Mouse (Mus musculus) thymus, postnatal 0 days (tissue): ENCODE measurements around the gene Myh13. TPM values are rescaled to one million over a fixed set of nuclear protein-coding genes. Genes with fewer than 3 reads are reported as not detected.

ENCODE experiments used
- DNase-seq: peaks from one replicate; pipeline ENCODE4 v3.0.0-alpha.2; 2015; ENCODE audit warnings: low spot score
- polyA plus RNA-seq: library from polyadenylated mRNA; unstranded; fragments of >200 nt; fragmentation: Nextera tagmentation; extraction: Ambion mirVana; gene quantifications from 2 replicates; pipeline ENCODE4 v1.2.1, GENCODE M21; 2015

Gene Myh13
- polyA plus RNA-seq, 1 experiment from 2014 or later: 0.20 TPM

DNA sequence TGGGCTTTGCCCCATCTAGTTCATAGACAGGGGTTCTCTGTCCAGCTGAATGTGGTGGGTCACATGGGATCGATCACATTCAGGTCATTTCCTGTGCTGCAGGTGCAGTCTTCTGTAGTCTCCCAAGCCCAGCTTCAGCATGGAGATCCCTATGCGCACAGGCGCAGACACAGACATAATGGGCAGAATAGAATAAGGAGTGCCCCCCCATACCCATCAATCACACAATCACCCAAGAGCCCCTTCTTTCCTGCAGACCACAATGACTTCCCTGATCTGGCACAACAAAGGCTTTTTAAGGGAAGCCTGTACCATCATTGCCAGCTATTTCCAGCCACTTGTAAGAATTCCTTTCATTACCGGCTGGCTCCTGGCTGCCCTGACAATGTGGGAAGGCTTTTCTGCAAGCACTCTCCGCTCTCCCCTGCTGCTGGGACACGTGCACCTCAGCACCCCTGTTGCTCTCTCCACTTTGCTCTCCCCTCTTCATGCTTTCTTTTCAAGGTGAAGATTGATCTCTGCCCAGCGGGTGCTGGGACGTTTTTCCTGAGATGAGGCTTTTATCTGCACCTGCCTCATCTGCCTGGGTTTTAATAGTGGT is 65.5 kb downstream of the Myh13 start:
- no peak for DNase-seq

DNA sequence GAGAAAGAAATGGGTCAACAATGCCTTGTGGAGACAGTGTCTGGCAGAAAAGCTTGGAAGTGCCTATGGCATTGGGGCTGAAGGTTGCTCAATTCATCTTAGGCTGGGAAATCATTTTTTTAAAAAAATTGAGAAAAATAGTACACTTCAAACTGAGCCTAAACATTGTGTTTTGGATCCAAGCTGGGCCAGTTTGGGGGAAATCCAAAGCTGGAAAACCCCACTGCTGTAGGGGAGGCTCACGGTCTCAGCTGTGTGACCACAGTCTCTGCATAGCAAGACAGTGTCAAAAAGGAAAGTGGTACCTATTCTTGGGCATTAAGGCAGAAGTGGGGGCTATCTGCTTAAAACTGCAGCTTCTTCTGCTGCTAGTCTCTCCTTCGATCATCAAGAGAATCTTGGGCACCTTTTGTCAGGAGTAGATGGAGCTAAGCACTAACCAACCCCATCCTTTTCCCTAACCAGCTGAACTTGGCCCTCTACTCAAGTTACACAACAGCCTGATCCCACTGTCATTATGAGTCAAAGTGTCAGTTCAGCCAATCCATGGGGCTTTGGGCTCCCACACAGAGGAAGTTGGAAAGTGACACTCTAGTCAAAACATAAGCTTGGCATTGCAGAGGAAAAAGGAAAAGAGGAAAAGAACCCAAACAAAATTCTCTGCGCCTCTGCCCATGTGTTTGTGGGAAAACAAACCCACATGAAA is 69.4 kb downstream of the Myh13 start:
- no peak for DNase-seq

- no peak for DNase-seq
Measured at GRCm38 (mm10) chr11:67392369-67392768, 70.9 kb downstream of the Myh13 start.

DNA sequence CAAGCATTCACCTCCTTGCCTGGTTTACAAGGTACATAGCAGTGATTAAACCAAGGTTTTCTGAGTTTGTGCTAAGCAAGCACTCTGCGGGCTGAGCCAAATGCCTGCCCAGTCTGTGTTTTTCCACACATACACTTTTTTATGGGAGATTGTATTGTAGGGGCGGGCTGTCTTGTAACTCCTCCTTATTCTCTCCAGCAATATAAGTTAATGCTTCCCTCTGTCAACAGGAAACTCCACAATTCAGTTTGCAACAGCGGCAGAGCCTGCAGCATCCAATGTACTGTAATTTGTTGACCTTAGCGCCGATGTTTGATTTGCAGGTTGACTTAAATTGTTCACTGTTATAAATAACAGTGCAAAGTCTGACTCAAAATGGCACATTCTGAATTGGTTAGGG is 79.5 kb downstream of the Myh13 start:
- no peak for DNase-seq

DNA sequence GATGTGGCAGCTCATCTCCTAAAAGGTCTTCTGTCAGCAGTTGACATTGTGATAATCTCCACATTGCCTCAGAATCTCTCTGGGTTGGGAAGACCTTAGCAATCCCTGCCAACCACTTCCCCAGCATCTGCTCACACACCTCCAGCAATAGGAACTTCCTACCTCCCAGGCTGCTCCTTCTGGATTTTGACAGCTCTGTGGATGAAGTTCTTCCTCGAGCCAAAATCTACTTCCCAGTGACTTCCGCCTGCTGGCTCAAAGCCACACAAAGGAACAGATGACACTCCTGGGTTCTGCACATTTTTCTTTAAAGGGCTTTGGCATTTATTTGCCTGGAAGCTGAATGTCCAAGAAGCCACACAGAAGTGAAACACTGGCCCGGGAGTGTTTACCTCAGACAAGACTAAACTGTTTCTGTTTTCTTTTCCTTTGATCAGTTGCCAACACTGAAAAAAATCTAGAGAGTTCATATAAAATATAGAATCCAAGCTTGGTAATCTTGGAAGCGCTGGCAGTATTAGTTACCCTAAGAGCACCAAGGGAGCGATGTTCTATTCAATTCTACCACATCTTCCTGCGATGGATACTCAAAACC is 93.0 kb downstream of the Myh13 start:
- DNase-seq: no peak

Other genes starting within 250 kb of the Myh13 start
- 0.22 and 0.35 TPM in 2 replicates for gene Myh3, start 243.4 kb upstream of the Myh13 start, polyA plus RNA-seq
- 0.05 TPM in 1 of 2 replicates, not detected in the other for gene Myh2, start 150.6 kb upstream of the Myh13 start, polyA plus RNA-seq
- gene Myh1, start 121.6 kb upstream of the Myh13 start, polyA plus RNA-seq: 0.33 and 0.41 TPM in 2 replicates
- gene Myh4, start 83.6 kb upstream of the Myh13 start, polyA plus RNA-seq: 0.31 and 0.40 TPM in 2 replicates
- gene Myh8, start 44.5 kb upstream of the Myh13 start, polyA plus RNA-seq: 0.46 and 0.81 TPM in 2 replicates
- 7.5 and 7.7 TPM in 2 replicates for gene Gas7, start 133.8 kb downstream of the Myh13 start, polyA plus RNA-seq